Mouse (Mus musculus) olfactory bulb, adult 2 months (tissue): ENCODE measurements around the gene Pgghg. TPM values are rescaled to one million over a fixed set of nuclear protein-coding genes. Genes with fewer than 3 reads are reported as not detected.

Experiments used
- H3K27ac ChIP-seq: fragments of 200-500 bp; 2 replicates; pipeline ENCODE4 v1.5.1; 2012; ENCODE audit warnings: low read depth, low read length; ENCODE audit not compliant: insufficient read depth
- H3K4me1 ChIP-seq: fragments of 200-500 bp; 2 replicates; pipeline ENCODE4 v1.6.1; 2012; ENCODE audit warnings: low read length; ENCODE audit not compliant: control insufficient read depth, insufficient read depth
- H3K4me3 ChIP-seq: fragments of 200-500 bp; 2 replicates; pipeline ENCODE4 v1.5.1; 2012; ENCODE audit warnings: mild to moderate bottlenecking, low read depth, low read length, moderate library complexity; ENCODE audit not compliant: insufficient read depth
- CTCF ChIP-seq: fragments of 200-500 bp; IDR thresholded peaks from 2 replicates; pipeline ENCODE4 v1.5.1; 2012; ENCODE audit warnings: low read depth, mild to moderate bottlenecking, low read length, moderate library complexity; ENCODE audit not compliant: insufficient read depth
- POLR2A ChIP-seq: fragments of 200-500 bp; IDR thresholded peaks from 2 replicates; pipeline ENCODE4 v1.6.1; 2012; ENCODE audit warnings: mild to moderate bottlenecking, low read depth, low read length, moderate library complexity; ENCODE audit not compliant: insufficient read depth
- WGBS: fragments of 180-500 bp; shearing (Covaris S2); methylation state at CpG from one replicate; pipeline ENCODE4 v1.1.7; 2018; 5-methylcytosine and 5-hydroxymethylcytosine counted together
- polyA plus RNA-seq: library from polyadenylated mRNA; stranded (reverse); fragments of >200 nt; gene quantifications from 2 replicates; pipeline ENCODE4 v1.2.4, GENCODE M21; 2012; ENCODE audit warnings: low replicate concordance; ENCODE audit not compliant: missing spikeins, insufficient read depth, insufficient read length

Pgghg gene
- polyA plus RNA-seq, 1 experiment, result not detected

- Histone ChIP-seq H3K4me1 (peaks cover 6% of the 10 kb centered on the region), H3K27ac (no peak overlapping the region), H3K4me3 (no peak overlapping the region)
- 83% methylated on average over 13 of the region's 13 CpGs for WGBS
- TF ChIP-seq CTCF, result no peak
- no peak for TF ChIP-seq POLR2A
Measured at GRCm38 (mm10) chr7:140907131-140907530, 34.1 kb upstream of the Pgghg start.

GRCm38 (mm10) chr7:140907697-140908096, 33.5 kb upstream of the Pgghg start:
- WGBS, result 88% methylated on average over 7 of the region's 7 CpGs
- H3K27ac ChIP-seq, result no peak overlapping the region
- no peak for TF ChIP-seq POLR2A
- TF ChIP-seq CTCF, result no peak
- H3K4me1 ChIP-seq, result peaks cover 10% of the 10 kb centered on the region
- H3K4me3 ChIP-seq, result no peak overlapping the region

- 55% methylated on average over 7 of the region's 7 CpGs for WGBS
- Histone ChIP-seq H3K27ac (no peak overlapping the region), H3K4me1 (peaks cover 10% of the 10 kb centered on the region), H3K4me3 (no peak overlapping the region)
- TF ChIP-seq CTCF (no peak), POLR2A (no peak)
Measured at GRCm38 (mm10) chr7:140908181-140908580, 33.0 kb upstream of the Pgghg start.

GRCm38 (mm10) chr7:140908634-140909107, 32.5 kb upstream of the Pgghg start:
- H3K4me3 ChIP-seq, result peak overlapping the region; percentile 48
- no peak overlapping the region for H3K27ac ChIP-seq
- TF ChIP-seq CTCF, result peak; percentile 76
- TF ChIP-seq POLR2A, result no peak
- 1% methylated on average over 19 of the region's 19 CpGs for WGBS
- peaks cover 8% of the 10 kb centered on the region for H3K4me1 ChIP-seq

GRCm38 (mm10) chr7:140912293-140912692, 28.9 kb upstream of the Pgghg start:
- no peak overlapping the region for H3K27ac ChIP-seq
- H3K4me3 ChIP-seq, result no peak overlapping the region
- 41% methylated on average over 3 of the region's 3 CpGs for WGBS
- TF ChIP-seq POLR2A (no peak), CTCF (no peak)
- peaks cover 8% of the 10 kb centered on the region for H3K4me1 ChIP-seq

GRCm38 (mm10) chr7:140912846-140913482, 28.2 kb upstream of the Pgghg start:
- H3K4me1 ChIP-seq, result peaks cover 8% of the 10 kb centered on the region
- 79% methylated on average over 5 of the region's 5 CpGs for WGBS
- H3K27ac ChIP-seq, result no peak overlapping the region
- TF ChIP-seq CTCF (no peak), POLR2A (no peak)
- H3K4me3 ChIP-seq, result no peak overlapping the region

GRCm38 (mm10) chr7:140914031-140914690, 27.0 kb upstream of the Pgghg start:
- 90% methylated on average over 8 of the region's 8 CpGs for WGBS
- no peak overlapping the region for H3K4me3 ChIP-seq

GRCm38 (mm10) chr7:140919911-140920310, 21.3 kb upstream of the Pgghg start:
- no peak for TF ChIP-seq POLR2A
- TF ChIP-seq CTCF, result no peak
- peaks cover 19% of the 10 kb centered on the region for H3K4me1 ChIP-seq
- H3K4me3 ChIP-seq, result no peak overlapping the region
- no peak overlapping the region for H3K27ac ChIP-seq
- 82% methylated on average over 4 of the region's 4 CpGs for WGBS

More at GRCm38 (mm10) chr7:140914031-140914690, 27.0 kb upstream of the Pgghg start:
- H3K27ac ChIP-seq, result no peak overlapping the region
- H3K4me1 ChIP-seq, result peaks cover 4% of the 10 kb centered on the region; the same call in 1 of the 2 replicates
- TF ChIP-seq CTCF (no peak), POLR2A (no peak)

- Histone ChIP-seq H3K27ac (no peak within 1 kb of the TSS), H3K4me3 (no peak within 1 kb of the TSS), H3K4me1 (peaks cover 19% of the 10 kb centered on the region)
- TF ChIP-seq CTCF (no peak), POLR2A (no peak)
- 88% methylated on average over 8 of the region's 8 CpGs for WGBS
Measured at GRCm38 (mm10) chr7:140920418-140921029, 20.7 kb upstream of the Pgghg start, which contains the start of gene Nlrp6. TSS of gene Nlrp6 (plus strand) at chr7:140920902.
